ENCODE assay signal across 8 mouse cellular contexts in the genomic region with DNA sequence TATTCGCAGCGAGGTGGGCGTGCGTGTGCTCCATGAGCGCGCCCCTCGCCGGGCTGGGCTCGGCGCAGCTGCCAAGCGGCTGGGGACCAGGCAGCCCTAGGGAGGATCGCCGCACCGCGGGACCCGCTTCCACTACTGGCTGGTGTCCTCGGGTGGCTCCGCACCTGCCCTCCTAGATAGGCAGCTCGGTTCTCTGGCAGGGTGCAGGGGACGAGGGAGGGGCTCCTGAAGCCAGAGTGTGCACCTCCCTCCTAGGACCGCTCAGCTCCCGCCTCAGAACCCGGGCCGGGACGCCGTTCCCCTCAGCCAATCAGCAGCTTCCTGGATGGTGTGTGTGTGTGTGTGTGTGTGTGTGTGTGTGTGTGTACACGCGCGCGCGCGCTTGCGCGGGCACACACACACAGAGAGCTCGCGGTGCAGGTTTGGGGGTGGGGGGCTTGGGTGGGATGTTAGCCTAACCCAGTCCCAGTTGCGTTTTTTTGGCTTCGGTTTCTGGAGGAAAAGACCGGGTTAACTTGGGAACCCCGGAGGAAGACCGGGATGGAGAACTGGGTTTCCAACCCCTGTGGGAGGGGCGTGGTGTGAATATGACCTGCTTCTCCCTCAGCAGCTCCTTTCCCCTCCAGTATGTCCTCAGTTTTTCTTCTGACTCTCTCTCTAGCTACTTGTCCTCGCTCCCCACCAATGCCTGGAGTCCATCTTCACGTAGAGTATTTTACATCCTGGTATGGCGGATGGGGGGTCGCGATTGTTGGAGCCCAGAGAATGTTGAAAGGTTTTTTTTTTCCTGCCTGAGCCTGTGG. TPM values are rescaled to one million over a fixed set of nuclear protein-coding genes. Genes with fewer than 3 reads are reported as not detected.
DNase-seq lines count a peak whose midpoint lies in the region; ATAC-seq and TF ChIP-seq lines count a peak whose summit lies in the region.

A gene (minus strand): TSS at position 263 of the 803 bp plus-strand sequence.

- intact Hi-C loops in heart, postnatal 36 days (cut with DNase I) = loop anchor here (10.0 kb wide), 1 partner anchor 160 kb away; no protein-coding TSS in a partner anchor

- no peak for TF ChIP-seq CTCF in heart, postnatal 0 days (IDR thresholded peaks at IDR 0.05; ENCODE audit: low read depth)

- no peak for ATAC-seq in heart, postnatal 0 days (ENCODE audit: insufficient read depth, low read depth)
- peak; percentile 90 for ATAC-seq in hindbrain, embryonic 12.5 days (ENCODE audit: low FRiP score)
- peak; percentile 78 for ATAC-seq in limb, embryonic 12.5 days (ENCODE audit: insufficient number of reproducible peaks, insufficient read depth, low FRiP score, low TSS enrichment, low read depth)
- no peak for ATAC-seq in megakaryocyte-erythroid progenitor cell, adult 5-6 weeks (replicated peaks; ENCODE audit: low FRiP score, low TSS enrichment, poor library complexity, severe bottlenecking)

- no peak within 1 kb of the TSS for H3K27ac ChIP-seq in heart, postnatal 0 days (ENCODE audit: low read depth)
- H3K27ac ChIP-seq in hindbrain, embryonic 12.5 days = peak within 1 kb of the TSS; percentile 77
- H3K27ac ChIP-seq in limb, embryonic 12.5 days = no peak within 1 kb of the TSS

- H3K27me3 ChIP-seq in heart, postnatal 0 days (ENCODE audit: control insufficient read depth, insufficient read depth, low read length) = peaks cover 33% of the 10 kb centered on the region
- peaks cover 46% of the 10 kb centered on the region for H3K27me3 ChIP-seq in hindbrain, embryonic 12.5 days
- H3K27me3 ChIP-seq in limb, embryonic 12.5 days = peaks cover 58% of the 10 kb centered on the region

- peak within 1 kb of the TSS; percentile 36 for H3K4me3 ChIP-seq in heart, postnatal 0 days (ENCODE audit: low read depth, low read length)
- peak within 1 kb of the TSS; percentile 49 for H3K4me3 ChIP-seq in hindbrain, embryonic 12.5 days
- peak within 1 kb of the TSS; percentile 49 for H3K4me3 ChIP-seq in limb, embryonic 12.5 days (replicated peaks)

- H3K9me3 ChIP-seq in heart, postnatal 0 days (replicated peaks; ENCODE audit: control insufficient read depth, low read length) = no peaks in the 10 kb centered on the region
- H3K9me3 ChIP-seq in hindbrain, embryonic 12.5 days (replicated peaks) = no peaks in the 10 kb centered on the region
- no peaks in the 10 kb centered on the region for H3K9me3 ChIP-seq in limb, embryonic 12.5 days

- no peak within 1 kb of the TSS for H3K9ac ChIP-seq in heart, postnatal 0 days (replicated peaks; ENCODE audit: low read depth, low read length)
- peak within 1 kb of the TSS; percentile 63 for H3K9ac ChIP-seq in hindbrain, embryonic 12.5 days
- peak within 1 kb of the TSS; percentile 54 for H3K9ac ChIP-seq in limb, embryonic 12.5 days (replicated peaks)

- WGBS in heart, postnatal 0 days = 1% methylated on average over 45 of the region's 47 CpGs
- under 1% methylated on average over 39 of the region's 47 CpGs for WGBS in hindbrain, embryonic 12.5 days
- under 1% methylated on average over 47 of the region's 47 CpGs for WGBS in limb, embryonic 12.5 days

- DNase-seq in heart, postnatal 0 days (ENCODE audit: low spot score) = no peak
- DNase-seq in heart, postnatal 36 days = no peak
- peak; percentile 70 for DNase-seq in embryo, embryonic 10 days (ENCODE audit: low spot score)
- peak; percentile 9 for DNase-seq in retina, postnatal 7 days (ENCODE audit: low read depth, low spot score)
- no peak for DNase-seq in lung, postnatal 25 days (ENCODE audit: low spot score)

- H3K36me3 ChIP-seq in heart, postnatal 0 days (replicated peaks; ENCODE audit: control insufficient read depth, insufficient read depth, low read length) = no peaks in the 10 kb centered on the region
- no peaks in the 10 kb centered on the region for H3K36me3 ChIP-seq in hindbrain, embryonic 12.5 days
- H3K36me3 ChIP-seq in limb, embryonic 12.5 days = no peaks in the 10 kb centered on the region

- peak within 1 kb of the TSS; percentile 57 for H3K4me2 ChIP-seq in heart, postnatal 0 days (ENCODE audit: low read depth, low read length)
- H3K4me2 ChIP-seq in hindbrain, embryonic 12.5 days (replicated peaks) = peak within 1 kb of the TSS; percentile 73
- peak within 1 kb of the TSS; percentile 88 for H3K4me2 ChIP-seq in limb, embryonic 12.5 days

- peaks cover 4% of the 10 kb centered on the region; the same call in 1 of the 2 replicates for H3K4me1 ChIP-seq in heart, postnatal 0 days (ENCODE audit: control insufficient read depth, insufficient read depth)
- H3K4me1 ChIP-seq in hindbrain, embryonic 12.5 days = peaks cover 10% of the 10 kb centered on the region
- peaks cover 15% of the 10 kb centered on the region; the same call in 1 of the 2 replicates for H3K4me1 ChIP-seq in limb, embryonic 12.5 days (replicated peaks)

- no peak for TF ChIP-seq EP300 in heart, postnatal 0 days (IDR thresholded peaks at IDR 0.05; ENCODE audit: low read depth)

RNA-seq across cellular contexts. Expression of the gene that starts here (rescaled TPM):
- not detected in 2 replicates for total RNA-seq in heart, postnatal 0 days (2014; rRNA removed; ENCODE audit: low replicate concordance)
- polyA plus RNA-seq in heart, postnatal 0 days (2015; fragmentation: Nextera tagmentation; extraction: Ambion mirVana) = not detected in 2 replicates
- not detected for total RNA-seq in heart, postnatal 36 days (2021)
- polyA plus RNA-seq in hindbrain, embryonic 12.5 days (2016; fragmentation: Nextera tagmentation; extraction: Ambion mirVana) = 2.6 and 2.9 TPM in 2 replicates
- polyA plus RNA-seq in limb, embryonic 12.5 days (2016; fragmentation: Nextera tagmentation; extraction: Ambion mirVana) = not detected in 2 replicates
- total RNA-seq in megakaryocyte-erythroid progenitor cell, adult 5-6 weeks (2014; fragmentation: Nextera tagmentation) = not detected in 2 replicates
- not detected in 2 replicates for total RNA-seq in megakaryocyte-erythroid progenitor cell, adult 5-6 weeks (2017)

Comparison
In these comparisons a context has a peak if more than half of its experiments do, and no peak if none do; other contexts are left out.
1. Peak in ATAC-seq, H3K4me3 ChIP-seq, H3K9ac ChIP-seq and H3K4me2 ChIP-seq in limb, embryonic 12.5 days; RNA of the gene not detected or under 1 TPM.
2. DNase-seq: peak in embryo, embryonic 10 days (single experiment) and retina, postnatal 7 days (single experiment); none in heart, postnatal 0 days (single experiment), heart, postnatal 36 days (0 of 2) and lung, postnatal 25 days (single experiment).
3. Peak in every context shown above with its lines, with median percentiles within 50 percentile points of each other: H3K4me2 ChIP-seq and H3K4me3 ChIP-seq.